Mouse (Mus musculus) liver, postnatal 0 days (tissue): ENCODE data around the gene Spesp1.

Experiments
- CTCF ChIP-seq: sonication (generic); IDR thresholded peaks from 2 replicates; pipeline ENCODE4 v1.5.1; 2016; ENCODE audit warnings: antibody characterized with exemption, low read depth
- EP300 ChIP-seq: IDR thresholded peaks from 2 replicates; pipeline ENCODE4 v1.6.1; 2016; ENCODE audit warnings: antibody characterized with exemption, low read depth, mild to moderate bottlenecking

GRCm38 (mm10) chr9:62281991-62282390, at the start of gene Spesp1:
- TF ChIP-seq CTCF = no peak
- TF ChIP-seq EP300 = no peak
